Mouse (Mus musculus): ENCODE measurements at regions not wholly inside any gene's neighbourhood (a gene's known extent, or its start where the extent isn't known, plus 50 kb on each side); places are given as distances from the start of the nearest gene placed in this dataset.
A peak's percentile ranks its signal among the peaks of the same experiment; 100 is the strongest.
"Not testable (repeated sequence)": the region's sequence is repeated elsewhere in the genome, so short reads cannot be mapped to it uniquely, and the experiment has no call there.

DNA sequence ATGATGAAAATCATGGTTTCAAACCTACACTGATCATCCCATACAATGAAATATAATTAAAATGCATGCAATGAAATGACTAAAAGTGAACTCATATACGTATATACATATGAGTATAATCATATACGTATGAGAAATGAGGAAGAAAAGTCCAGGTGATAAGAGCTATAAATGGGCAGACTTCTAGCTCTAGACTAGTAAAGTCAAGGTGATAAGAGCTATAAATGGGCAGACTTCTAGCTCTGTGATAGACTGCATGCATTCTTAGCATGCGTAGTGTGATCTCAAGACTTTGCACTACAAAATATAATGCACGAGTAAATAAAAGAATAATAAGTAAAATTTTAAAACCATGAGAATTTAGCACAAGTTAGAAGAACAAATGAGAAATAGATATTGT is 606.2 kb upstream of the Gpc5 start:
- no peak for DNase-seq (ENCODE audit: low spot score)

DNA sequence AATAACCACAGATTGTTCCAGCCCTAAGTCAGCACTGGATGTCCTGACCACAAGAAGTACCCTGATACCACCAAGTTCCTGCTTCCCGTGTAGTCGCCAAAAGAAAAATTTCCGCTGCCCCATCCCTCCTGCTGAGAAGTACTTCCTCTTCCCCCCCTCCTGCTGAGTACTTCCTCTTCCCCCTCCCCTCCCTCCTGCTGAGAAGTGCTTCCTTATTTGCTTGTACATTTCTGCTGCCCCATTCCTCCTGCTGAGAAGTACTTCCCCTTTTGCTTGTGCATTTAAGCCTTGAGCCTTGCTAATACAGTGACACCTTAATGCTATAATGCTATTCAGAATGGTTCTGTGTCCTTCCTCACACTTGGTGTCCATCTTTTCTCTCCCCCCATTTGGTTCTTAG is 598.6 kb upstream of the Gpc5 start:
- not testable (repeated sequence) for DNase-seq (ENCODE audit: low spot score)

DNA sequence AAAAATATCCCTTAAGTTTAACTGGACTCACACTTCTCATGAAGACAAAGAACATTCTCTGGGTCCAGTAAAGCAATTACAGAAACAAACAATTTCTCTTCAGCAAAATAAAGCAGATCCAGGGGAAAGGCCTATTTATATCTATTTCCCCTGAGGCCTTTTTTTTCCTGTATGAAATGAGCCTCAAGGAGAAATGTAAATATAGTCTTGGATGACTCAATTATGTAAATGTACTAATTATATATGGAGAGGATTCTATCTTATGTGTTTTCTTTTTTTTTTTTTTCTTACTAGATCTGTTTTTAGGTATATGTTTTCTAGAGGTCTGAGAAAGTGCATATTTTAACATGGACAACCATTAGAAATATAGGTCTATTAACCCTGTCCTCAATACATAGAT is 587.0 kb upstream of the Gpc5 start:
- no peak for DNase-seq (ENCODE audit: low spot score)

DNA sequence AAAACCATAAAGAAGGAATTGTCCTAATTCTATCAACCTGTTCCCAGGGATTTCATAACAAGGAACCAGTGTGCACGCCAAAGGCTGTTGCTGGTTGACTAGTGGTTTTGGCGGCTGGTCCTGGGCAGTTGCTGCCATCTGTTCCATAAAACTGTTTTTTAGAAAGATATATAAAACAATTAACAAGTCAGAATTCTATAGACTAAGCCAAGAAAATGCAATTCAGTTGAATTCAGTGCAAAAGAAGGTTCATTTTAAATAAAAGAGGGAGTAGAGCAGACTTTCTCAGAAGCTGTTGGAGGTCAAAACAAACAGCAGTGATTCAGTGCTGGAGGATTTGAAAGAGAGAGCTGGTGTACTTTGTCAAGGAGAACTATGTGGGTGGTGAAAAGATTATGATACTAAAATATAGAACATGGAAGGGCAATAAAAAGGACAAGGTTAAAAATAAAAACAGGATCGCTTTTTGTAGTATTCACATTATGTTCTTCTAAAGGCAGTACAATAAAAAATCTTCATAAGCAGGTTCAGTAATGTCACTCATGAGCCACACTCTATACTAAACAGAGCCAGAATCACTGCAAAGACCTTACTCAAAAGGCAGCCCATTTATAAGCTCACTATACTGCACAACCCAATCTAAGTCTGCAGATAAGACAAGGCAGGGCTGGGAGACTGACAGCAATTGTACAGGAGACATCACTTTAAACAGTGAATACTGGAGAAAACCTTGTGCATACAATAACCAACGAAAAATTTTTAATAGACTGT is 543.9 kb upstream of the Gpc5 start:
- DNase-seq (ENCODE audit: low spot score) = no peak

DNA sequence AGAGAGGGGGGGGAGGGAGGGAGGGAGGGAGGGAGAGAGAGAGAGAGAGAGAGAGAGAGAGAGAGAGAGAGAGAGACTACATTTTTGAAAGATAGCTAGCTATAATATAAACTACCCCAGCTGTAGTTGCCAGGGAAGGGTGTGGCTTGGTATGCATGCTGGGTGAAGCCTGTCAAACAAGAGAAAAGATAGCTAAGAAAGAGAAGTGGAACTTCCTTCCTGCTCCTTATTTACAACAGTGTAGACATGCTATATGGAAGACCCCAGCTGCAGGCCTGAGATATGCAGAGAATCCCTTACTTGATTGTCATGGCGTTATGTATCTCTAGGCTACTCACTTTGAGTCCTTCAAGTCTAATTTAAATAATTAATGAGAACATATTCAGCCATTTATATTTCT is 542.9 kb upstream of the Gpc5 start:
- no peak for DNase-seq (ENCODE audit: low spot score)

DNA sequence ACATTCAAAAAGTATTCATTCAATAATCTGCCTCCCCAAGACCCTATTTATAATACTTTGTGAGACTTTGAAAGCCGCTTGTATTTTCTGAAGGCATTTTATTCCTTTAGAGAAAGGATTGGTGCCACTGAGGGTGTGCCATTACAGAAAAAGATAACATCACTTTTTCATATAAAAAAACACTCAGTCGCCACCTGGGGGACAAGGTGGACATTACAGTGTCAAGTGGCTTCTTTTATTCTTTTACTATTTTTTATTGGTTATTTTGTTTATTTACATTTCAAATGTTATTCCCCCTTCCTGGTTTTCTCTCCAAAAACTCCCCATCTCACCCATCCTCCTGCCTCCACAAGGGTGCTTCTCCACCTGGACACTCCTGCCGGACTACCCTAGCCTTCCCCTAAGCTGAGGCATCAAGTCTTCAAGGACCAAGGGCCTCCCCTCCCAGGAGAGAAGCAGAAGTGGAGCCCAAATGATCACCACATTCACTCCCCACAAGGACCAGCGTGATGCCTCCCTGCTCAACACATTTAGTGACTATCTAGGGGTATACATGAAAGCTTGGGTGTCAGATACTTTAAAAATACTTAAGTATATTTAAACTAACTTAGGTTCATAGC is 525.5 kb upstream of the Gpc5 start:
- DNase-seq (ENCODE audit: low spot score) = no peak

DNA sequence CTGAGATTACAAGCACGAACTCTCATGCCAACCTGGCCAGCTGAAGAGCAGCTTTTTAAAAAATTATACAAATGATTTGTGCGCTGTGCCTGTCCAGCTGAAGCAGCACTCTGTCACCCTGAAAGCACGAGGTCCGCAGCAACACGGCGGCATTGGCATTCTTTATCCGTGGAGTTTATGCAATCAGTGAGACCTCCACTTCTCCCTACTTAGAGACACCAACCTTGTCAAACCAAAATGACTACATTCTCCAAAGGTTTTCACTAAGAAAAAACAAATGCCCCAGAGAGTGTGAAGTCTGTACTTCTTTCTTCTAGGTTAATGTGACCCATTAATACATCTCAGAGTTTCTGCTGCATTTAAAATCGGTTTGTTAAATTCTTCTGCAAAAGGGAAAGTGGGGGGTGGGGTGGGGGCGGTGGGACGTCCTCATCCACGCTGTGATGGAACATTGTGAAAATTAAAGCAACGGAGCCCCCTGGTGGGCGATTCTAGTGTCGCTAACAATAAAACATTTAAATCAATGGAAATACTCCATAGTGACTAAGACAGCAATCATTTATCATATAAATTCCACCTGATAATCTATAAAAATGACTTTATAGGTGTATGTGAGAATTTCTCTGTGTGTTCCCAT is 524.2 kb upstream of the Gpc5 start:
- no peak for DNase-seq (ENCODE audit: low spot score)

DNA sequence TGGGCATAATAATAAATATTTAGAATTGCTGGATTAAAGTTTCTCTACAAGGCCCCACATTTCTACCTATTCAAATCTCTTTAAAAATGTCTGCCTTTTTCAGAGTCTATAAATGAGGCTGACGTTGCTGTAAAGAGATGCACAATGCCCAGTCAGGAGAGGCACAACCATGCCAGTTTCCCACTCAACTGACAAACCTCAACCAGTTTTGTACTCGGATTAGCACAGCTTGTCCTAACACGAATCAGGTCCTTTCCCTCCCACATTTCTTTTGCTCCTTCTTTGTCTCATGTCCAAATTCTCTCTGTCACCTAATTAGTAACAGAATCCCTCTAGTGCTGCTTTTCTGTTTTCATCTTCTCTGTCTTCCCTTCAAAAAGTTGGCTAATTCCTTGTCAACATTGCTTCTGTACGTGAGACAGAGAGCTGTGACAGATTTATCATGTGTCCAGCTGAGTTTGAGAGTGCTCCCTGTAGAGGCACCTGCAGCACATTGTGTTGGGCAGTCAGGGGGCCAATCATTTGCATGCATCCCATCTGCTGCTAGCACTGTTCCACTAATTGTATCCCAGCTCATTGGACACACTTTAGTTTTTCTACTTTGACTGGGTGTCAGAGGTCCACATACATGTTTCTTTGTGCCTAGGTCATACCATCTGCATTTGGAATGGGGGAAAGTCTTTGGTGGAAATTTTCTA is 504.5 kb upstream of the Gpc5 start:
- no peak for DNase-seq (ENCODE audit: low spot score)

DNA sequence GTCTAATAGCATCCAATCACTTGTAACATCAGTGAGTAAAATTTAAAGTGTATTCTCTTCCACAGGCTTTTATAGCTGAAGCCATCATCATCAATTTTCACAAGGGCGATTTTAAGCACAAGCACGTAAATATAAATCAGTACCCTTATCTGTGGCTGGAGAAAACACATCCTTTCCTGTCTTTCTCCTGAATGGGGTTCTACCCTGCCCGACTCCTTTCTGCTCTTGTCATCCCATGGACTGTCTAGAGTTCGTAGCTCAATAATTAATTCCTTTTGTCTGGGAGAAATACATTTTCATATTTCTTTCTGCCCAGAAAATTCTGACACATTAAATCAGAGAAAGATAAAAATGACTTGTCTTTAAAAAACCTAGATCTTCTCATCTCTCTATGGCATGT is 482.7 kb upstream of the Gpc5 start:
- no peak for DNase-seq (ENCODE audit: low spot score)

DNA sequence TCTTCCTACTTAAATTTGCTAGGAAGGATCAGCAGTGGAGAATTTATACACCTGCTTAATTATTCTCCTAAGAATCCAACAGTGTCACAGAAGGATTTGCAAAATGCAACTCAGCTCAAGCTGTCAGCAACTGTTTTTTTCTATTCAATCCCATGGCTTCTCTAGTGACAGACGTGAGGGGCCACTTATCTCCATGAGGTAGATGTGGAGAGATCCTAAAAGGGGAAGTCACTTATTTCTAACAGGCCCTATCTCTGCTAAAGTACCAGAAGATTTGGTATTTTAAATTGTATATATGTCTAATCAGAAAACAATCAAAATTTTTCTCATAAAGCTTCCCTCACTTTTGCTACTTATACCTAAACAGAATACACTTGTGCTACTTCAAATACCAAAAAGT is 479.6 kb upstream of the Gpc5 start:
- no peak for DNase-seq (ENCODE audit: low spot score)

DNA sequence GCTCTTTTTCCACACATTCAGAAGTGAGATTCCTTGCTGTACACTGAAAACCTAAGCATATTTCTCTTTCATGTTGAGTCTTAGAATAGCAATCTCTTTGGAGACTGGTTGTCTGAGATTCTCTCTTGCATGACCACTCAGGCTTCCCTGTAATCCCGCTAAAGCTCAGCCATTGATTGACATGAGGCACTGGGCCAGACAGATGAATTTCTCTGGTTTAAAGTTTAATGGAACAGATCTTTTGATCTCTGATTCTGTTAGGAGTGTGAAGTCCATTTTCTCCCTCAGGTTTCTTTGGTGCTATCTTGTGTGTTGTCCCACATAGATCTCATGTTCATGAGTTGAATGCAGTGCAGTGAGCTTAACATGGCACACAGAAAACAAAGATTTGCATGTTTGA is 435.4 kb upstream of the Gpc5 start:
- no peak for DNase-seq (ENCODE audit: low spot score)

DNA sequence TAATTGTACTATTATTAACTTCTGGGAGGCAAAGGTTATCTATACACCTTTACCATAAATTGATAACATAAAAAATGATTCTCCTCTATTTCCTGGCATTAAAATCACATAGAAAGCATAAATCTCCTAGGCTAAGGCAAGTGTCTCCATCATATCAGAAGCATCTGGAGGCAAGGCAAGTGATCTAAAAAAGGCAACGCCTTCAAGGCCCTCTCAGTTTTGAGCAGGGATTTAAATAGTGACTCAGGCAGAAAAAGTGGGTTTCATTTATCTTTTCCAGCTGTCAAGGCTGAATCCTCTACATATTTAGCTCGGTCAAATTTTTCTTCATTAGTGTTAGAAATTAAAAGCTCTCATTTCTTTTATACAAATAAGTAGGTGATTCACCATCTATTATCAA is 430.0 kb upstream of the Gpc5 start:
- DNase-seq (ENCODE audit: low spot score) = no peak

DNA sequence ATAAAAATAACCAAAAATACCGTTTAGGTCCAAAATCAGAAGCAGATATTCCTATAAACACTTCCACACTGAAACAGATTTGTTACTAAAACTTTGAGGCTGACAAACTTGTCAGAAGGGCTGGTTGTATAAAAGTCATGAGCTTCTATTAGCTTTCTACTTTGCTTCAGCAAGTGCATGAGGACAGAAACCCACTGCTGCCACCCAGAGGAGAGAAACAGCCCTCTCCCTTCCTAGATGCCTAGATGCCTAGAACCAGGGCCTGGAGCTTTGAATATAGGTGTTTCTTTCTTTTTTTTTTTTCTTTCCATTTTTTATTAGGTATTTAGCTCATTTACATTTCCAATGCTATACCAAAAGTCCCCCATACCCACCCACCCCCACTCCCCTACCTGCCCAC is 406.9 kb upstream of the Gpc5 start:
- DNase-seq (ENCODE audit: low spot score) = no peak

DNA sequence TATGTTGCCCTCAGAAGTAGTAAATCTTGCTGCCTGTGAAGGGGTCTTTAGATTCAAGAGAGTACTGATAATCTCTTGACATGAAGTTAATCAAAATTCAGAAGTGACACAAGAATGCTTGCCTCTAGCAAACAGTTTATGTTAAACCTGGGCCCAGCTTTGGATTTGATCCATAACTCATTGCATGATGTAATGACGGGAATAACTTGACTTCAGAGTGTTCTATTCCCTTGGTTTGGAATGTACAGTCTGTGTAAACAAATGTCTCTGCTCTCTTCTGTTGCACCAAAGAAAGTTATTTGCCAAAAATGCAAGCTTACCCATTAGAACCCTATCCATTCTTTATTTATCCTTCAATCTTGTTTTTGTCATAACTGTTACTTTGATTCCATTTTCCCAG is 397.1 kb upstream of the Gpc5 start:
- no peak for DNase-seq (ENCODE audit: low spot score)

DNA sequence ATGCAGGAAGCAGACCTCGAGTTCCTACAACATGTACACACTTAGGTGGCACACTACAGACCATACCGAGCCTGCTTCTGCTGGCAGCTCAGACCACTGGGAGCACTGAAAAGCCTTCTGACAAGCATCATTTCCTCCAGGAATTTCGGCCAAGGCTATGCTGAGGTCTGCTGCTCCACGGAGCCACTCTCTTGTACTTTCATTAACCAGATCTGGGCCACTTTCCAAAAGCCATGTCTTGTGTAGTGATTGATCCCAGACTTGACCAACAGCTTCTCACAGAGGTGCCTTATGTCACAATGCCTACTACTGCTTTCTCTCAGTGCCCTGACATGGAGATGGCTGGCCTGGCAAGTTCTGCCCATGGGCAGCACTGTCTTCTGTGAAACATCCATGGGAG is 394.5 kb upstream of the Gpc5 start:
- no peak for DNase-seq (ENCODE audit: low spot score)

DNA sequence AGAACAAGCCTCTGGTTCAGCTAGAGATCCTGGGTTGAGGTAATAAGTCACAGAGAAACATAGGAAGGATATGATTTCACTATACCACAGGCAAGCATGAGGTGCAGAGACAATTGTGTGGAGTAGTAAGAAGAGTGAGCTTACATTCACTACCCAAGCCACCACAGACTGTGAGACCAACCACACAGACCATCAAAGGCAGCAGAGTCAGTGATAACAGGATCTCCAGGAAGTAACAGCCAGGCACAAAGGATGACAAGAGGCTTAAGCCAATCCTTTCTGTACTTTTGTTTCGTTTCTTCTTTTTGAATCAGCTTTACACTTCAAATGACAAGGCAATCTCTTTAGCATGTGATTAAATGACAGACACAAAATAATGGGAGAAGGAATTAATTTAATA is 368.9 kb upstream of the Gpc5 start:
- no peak for DNase-seq (ENCODE audit: low spot score)

DNA sequence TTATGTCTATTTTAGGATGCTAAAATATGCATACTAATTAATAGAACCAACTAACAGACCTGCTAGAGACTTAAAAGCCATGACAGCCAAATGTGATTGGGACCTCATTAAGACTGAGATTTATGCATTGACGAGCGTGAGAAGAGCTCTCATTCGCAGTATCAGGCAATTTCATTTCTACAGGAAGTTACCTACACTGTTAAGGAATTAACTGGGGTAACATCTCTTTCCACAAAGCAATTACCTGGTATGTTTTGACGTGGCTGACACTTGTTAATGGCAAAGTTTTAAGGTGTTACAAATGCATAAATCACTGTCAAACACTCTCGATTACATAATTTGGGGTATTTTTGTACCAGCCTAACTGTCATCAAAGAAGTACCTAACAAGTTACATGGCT is 324.7 kb upstream of the Gpc5 start:
- no peak for DNase-seq (ENCODE audit: low spot score)

DNA sequence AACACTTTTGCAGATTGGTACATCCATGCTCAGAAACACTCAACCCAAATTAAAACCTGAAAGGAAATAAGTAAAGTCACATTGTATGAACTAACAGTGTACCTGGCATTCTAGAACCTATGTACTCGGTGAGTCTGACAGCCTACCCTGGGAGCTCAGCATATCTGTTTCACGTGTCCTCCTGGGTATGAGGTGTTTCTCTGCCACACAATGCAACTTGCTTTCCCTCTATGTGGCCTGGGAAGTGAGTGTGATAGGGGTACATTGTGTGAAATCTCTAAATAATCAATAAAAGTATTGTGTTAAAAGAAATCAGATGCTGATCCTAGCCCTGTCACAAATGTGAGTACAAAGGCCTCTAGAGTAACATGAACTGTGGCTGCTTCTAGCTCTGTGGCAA is 315.3 kb upstream of the Gpc5 start:
- no peak for DNase-seq (ENCODE audit: low spot score)

DNA sequence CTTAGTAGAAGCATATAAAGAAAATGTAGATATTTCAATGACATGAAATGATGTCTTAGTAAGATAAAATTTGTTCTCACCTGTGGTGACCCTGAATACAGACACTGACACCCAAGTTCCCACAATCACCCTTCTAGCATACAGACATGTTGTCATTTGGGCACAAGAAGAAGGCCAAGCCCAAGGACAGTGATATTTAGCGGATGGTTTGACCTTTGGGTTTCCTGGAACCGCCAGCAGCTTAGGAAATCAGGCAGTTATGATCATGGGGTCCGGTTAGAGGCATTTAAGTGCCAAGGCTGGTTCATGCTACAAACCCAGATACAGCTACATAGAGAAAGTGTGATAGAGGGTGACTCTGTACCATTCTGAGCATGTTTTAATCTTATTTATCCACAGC is 310.2 kb upstream of the Gpc5 start:
- DNase-seq (ENCODE audit: low spot score) = no peak

DNA sequence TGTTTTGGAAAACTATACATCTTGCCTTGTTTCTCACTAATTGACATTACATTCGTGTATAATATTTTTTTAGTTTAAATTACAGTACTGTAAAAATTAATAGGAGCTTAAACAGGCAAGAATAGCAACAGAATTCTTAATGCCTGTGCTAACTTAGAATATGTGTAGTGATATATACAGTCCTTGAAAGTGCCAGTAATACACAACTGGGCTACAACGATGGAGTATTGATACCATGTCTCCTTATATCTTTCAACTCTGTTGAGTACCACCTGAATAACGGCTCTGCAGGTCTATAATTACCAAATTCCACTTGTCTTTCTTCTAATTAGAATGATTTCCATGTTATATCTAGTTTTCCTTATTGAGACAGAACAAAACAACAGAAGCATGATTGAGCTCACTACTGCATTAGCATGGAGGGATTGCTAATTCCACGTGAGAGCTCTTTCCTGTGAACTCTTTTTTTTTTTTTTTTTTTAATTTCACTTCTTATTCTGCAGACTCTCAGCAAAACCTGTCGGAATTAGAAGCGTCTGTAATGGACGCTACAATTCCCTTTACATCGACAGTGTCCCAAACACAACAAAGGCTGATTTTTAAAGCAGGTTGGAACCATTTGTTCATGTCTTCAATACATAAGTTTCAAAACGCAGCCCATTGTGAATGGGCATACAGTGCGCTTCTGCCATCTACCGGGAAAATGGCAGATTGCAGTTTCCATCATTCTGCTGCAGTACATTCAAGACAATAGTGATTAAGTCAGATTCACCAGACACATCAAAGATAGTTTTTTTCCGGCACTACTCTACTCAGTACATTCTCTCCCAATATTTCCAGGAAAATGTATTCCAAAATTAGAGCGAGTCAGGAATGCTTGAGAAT is 300.8 kb upstream of the Gpc5 start:
- peak; percentile 19 for DNase-seq (ENCODE audit: low spot score)

DNA sequence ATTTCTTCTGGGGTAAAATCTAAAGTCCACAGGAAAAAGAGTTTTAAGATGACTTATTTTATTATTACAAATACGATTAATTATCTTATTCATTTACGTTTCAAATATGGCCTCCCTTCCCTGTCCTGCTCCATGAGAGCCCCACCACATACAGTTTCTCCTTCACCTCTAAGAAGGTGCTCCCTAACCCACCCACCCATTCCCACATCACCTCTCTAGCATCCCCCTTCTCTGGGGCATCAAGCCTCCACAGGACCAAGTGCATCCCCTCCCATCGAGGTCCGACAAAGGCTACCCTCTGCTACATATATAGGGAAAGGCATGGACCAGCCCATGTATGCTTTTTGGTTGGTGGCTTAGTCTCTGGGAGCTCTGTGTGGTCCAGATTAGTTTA is 300.2 kb upstream of the Gpc5 start:
- no peak for DNase-seq (ENCODE audit: low spot score)

DNA sequence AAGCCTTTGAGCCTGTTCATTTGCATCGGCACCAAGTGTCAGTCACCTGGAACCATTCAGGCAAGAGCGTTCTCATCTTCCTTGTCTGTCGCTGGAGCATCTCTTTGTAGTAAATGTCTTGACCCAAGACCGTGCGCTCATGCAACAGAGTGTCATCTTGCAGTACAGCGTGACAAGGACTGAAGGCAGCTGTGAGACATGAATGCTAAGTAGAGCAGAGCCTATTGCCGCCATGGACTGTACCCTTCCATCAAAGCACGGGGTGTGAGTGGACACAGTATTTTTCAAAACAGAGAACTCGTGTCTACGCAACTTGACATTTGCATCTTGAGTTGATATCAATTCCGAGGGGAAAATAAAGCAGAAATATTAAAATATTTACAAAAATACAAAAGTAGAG is 287.4 kb upstream of the Gpc5 start:
- DNase-seq (ENCODE audit: low spot score) = no peak

Measured in heart, adult 8-10 months (tissue).